Mouse (Mus musculus): ENCODE measurements around the gene Itpkc. TPM values are rescaled to one million over a fixed set of nuclear protein-coding genes. Genes with fewer than 3 reads are reported as not detected.

Itpkc gene
- total RNA-seq, 2 experiments from 2014 or later = 4.6 to 5.3 TPM

GRCm38 (mm10) chr7:27189271-27189931 is 39.1 kb downstream of the Itpkc start:
- DNase-seq = no peak

GRCm38 (mm10) chr7:27185986-27186385 is 42.5 kb downstream of the Itpkc start:
- DNase-seq = peak; percentile 4

GRCm38 (mm10) chr7:27184964-27185363 is 43.5 kb downstream of the Itpkc start:
- DNase-seq = peak; percentile 46

- no peak for DNase-seq
These were observed 46.0 kb downstream of the Itpkc start for GRCm38 (mm10) chr7:27182498-27182897.

- no peak for DNase-seq
These were observed 47.4 kb downstream of the Itpkc start, which contains the start of the genes Gm21983 and Mia for GRCm38 (mm10) chr7:27180837-27181695. Gene Gm21983 (minus strand): TSS chr7:27181086. Gene Mia (minus strand): TSS chr7:27181157.

GRCm38 (mm10) chr7:27180036-27180435 is 48.4 kb downstream of the Itpkc start:
- DNase-seq = peak; percentile 74

- DNase-seq = no peak
These were observed 49.1 kb downstream of the Itpkc start for GRCm38 (mm10) chr7:27179217-27179918.

GRCm38 (mm10) chr7:27178324-27179216 is 49.9 kb downstream of the Itpkc start, which contains the start of gene Rab4b:
Gene Rab4b (minus strand): TSS chr7:27178896.
- DNase-seq = peak; percentile 99

- no peak for DNase-seq
These were observed 50.5 kb downstream of the Itpkc start for GRCm38 (mm10) chr7:27177942-27178323.

GRCm38 (mm10) chr7:27174896-27175295 is 53.6 kb downstream of the Itpkc start:
- DNase-seq = no peak

GRCm38 (mm10) chr7:27174496-27174895 is 54.0 kb downstream of the Itpkc start:
- DNase-seq = no peak

GRCm38 (mm10) chr7:27170981-27171380 is 57.5 kb downstream of the Itpkc start:
- DNase-seq = no peak

- DNase-seq = no peak
These were observed 60.1 kb downstream of the Itpkc start for GRCm38 (mm10) chr7:27168371-27168770.

- DNase-seq = no peak
These were observed 60.9 kb downstream of the Itpkc start for GRCm38 (mm10) chr7:27167475-27168094.

GRCm38 (mm10) chr7:27166614-27167474 is 61.6 kb downstream of the Itpkc start, which contains the start of gene Egln2:
Gene Egln2 (minus strand): TSS chr7:27166802.
- peak; percentile 97 for DNase-seq

- DNase-seq = peak; percentile 91
These were observed 62.2 kb downstream of the Itpkc start for GRCm38 (mm10) chr7:27166229-27166613.

- no peak for DNase-seq
These were observed 62.8 kb downstream of the Itpkc start for GRCm38 (mm10) chr7:27165696-27166095.

- DNase-seq = no peak
These were observed 63.3 kb downstream of the Itpkc start for GRCm38 (mm10) chr7:27165007-27165655.

GRCm38 (mm10) chr7:27164112-27164947 is 64.1 kb downstream of the Itpkc start:
- peak; percentile 28 for DNase-seq

Measured in heart, postnatal 4 days (tissue).